Mouse (Mus musculus): ENCODE measurements at regions not wholly inside any gene's neighbourhood (a gene's known extent, or its start where the extent isn't known, plus 50 kb on each side); places are given as distances from the start of the nearest gene placed in this dataset.

DNA sequence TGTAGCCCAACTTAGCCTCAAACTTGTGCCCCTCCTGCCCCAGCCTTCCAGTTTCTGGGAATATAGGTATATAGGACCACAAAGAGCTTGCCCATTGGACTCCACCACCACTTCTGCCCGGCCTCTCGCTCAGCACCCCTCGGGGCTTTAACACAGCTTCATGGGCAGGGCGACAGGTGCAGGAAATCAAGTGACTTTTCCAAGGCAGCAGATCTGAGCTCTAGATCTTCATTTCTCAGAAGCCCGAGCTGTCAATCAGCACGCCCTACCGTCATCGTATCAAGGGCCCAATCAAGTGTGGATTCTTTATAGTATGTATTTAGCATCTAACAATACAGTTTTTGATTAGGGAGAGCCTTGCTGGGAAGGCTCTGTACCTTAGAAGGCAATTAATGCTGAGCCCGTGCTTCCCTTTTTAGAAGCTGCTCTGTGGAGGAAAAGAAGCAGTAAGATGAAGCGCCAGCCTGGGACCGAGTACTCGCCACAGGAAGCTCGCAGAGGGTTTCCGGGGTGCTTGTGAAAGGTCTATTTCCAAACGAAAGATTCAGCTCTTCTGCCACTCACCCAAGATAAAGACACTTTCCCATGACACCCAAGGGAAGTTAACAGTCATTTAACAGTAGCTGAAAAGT is 56.9 kb upstream of the E2f3 start:
- DNase-seq: peak; percentile 41

DNA sequence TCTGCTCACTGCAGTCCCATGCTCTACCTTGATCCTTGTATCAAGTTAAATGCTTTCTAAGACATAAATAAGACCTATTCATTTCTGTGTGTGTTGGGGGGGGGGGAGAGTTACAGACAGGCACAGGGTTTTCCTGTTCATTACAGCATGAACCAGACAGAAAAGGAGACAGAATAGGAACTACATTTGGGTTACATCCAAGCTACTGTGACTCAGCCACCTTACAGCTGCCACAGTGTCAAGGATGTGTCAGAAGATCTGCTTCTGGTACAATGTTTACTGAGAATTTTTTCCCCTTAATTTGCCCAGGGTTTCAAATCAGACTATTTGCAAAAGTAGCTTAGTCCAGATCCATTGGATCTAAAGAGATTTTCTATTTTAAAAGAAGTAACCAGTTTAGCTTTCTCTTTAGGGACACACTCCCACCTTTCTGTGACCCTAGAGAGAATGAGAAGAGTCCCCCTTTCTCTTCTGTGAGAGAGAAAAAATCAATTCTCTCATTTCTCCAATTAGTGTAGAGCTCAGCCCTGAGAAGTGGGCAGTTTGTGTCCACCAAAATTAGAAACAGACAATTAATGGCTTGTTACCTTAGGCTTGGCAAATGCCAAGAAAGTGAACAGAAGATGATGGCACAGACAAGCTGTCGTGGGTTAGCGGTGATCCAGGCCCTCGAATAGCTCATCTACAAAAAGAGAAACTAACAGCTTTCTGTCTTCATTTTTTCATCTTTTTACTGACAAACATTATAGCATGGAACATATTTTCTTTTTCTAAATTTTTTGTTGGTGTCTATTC is 55.8 kb upstream of the E2f3 start:
- DNase-seq: peak; percentile 69

DNA sequence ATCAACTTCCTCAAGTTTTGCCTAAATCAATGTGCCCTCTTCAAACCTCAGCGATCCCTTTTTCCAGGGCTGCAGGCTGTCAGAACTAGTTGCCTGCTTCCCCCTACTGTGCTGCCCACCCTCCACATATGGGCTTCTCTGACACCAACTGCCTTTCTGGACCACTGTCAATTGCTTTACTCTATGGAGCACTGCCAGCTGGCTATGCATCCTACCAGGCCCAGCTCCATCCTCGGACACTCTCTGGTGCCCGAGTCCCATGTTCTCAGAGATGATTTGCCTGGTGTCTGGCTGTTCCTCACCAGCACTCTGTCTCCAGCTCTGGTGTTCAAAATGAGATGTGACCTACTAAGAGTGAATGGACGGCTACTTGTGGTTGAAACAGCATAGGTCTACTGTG is 54.4 kb upstream of the E2f3 start:
- DNase-seq: peak; percentile 95

DNA sequence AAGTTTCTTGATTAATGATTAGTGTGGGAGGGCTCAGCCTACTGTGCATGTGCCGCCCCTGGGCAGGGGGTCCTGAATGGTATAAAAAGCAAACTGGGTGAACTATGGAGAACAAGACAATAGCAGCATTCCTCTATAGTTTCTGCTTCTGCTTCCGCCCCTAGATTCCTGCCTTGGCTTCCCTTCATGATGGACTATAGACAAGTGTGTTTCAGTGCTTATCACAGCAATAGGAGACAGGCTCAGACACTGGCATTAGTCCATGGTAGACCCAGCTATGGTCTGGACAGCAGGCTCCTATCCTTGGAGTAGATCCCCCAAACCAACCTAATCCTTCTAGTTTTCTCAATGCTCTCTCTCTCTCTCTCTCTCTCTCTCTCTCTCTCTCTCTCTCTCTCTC is 53.9 kb upstream of the E2f3 start:
- peak; percentile 46 for DNase-seq

DNA sequence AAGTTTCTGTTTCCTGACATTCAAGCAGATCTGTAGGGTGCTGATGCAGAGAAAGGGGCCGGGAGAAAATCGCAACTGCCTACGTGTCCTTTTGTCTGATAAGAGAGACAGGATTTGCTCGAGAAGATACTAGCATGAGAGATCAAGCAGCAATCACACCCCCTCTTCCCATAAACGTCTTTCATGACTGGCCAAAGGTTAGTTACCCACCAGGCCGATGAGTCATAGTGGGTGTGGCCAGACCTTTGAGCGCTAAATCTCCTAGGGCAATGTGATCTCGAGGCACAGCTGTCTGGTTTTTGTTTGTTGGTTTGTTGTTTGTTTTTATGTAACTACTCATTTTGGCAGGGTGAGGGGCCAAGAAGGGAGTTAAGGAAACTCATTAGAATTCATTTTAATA is 50.7 kb upstream of the E2f3 start:
- no peak for DNase-seq

DNA sequence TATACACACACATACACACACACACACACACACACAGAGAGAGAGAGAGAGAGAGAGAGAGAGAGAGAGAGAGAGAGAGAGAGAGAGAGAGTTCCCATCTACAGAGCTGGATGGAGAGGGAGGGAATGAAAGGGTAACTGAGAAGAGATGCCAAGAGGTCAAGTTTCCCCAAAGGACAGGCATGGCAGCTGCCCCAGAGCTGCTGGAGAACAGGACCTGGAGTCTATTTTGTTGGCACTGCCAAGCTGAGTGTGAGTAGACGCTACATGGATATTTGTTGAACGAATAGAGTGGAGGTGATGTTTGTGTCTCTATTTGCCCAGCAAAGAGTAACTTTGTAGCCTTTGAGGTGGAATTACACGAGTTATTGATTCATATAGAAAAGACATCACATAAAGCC is 50.2 kb upstream of the E2f3 start:
- no peak for DNase-seq

Measured in cerebellum, adult 9-11 months (tissue).